Mouse (Mus musculus) lung, embryonic 16.5 days (tissue): ENCODE measurements around the gene Tmem182. TPM values are rescaled to one million over a fixed set of nuclear protein-coding genes. Genes with fewer than 3 reads are reported as not detected.

Experiments used
- ATAC-seq: fragments of 200-750 bp; cut with Nextera tagmentation; 2 replicates; pipeline ENCODE4 v1.8.0; 2017; ENCODE audit warnings: low read depth, mild to moderate bottlenecking, moderate library complexity
- H3K27ac ChIP-seq: fragments of 300-500 bp; sonication (generic); 2 replicates; pipeline ENCODE4 v1.5.1; 2014; ENCODE audit warnings: mild to moderate bottlenecking, control low read depth, low read length
- H3K27me3 ChIP-seq: fragments of 300-500 bp; sonication (generic); 2 replicates; pipeline ENCODE4 v1.6.1; 2014; ENCODE audit warnings: low read depth, low read length, mixed read lengths; ENCODE audit not compliant: control insufficient read depth, insufficient read depth
- H3K36me3 ChIP-seq: fragments of 300-500 bp; sonication (generic); 2 replicates; pipeline ENCODE4 v1.6.1; 2014; ENCODE audit warnings: low read length; ENCODE audit not compliant: control insufficient read depth, insufficient read depth
- H3K4me1 ChIP-seq: fragments of 300-500 bp; sonication (generic); replicated peaks from 2 replicates; pipeline ENCODE4 v1.6.1; 2014; ENCODE audit warnings: low read length, mixed read lengths; ENCODE audit not compliant: control insufficient read depth, insufficient read depth
- H3K4me2 ChIP-seq: fragments of 300-500 bp; sonication (generic); 2 replicates; pipeline ENCODE4 v1.6.1; 2014; ENCODE audit warnings: low read depth, low read length, control low read depth
- H3K4me3 ChIP-seq: fragments of 300-500 bp; sonication (generic); 2 replicates; pipeline ENCODE4 v1.5.1; 2014; ENCODE audit warnings: mild to moderate bottlenecking, low read length, control low read depth
- H3K9ac ChIP-seq: fragments of 300-500 bp; sonication (generic); 2 replicates; pipeline ENCODE4 v1.6.1; 2014; ENCODE audit warnings: low read length, control low read depth
- H3K9me3 ChIP-seq: fragments of 300-500 bp; sonication (generic); 2 replicates; pipeline ENCODE4 v1.6.1; 2016; ENCODE audit warnings: low read length; ENCODE audit not compliant: control insufficient read depth
- WGBS: fragments of 180-500 bp; shearing (Covaris S2); extraction: QIAGEN DNeasy Blood & Tissue Kit; methylation state at CpG from one replicate; pipeline ENCODE4 v1.1.7; 2014; 5-methylcytosine and 5-hydroxymethylcytosine counted together
- polyA plus RNA-seq: library from polyadenylated mRNA; unstranded; fragments of >200 nt; fragmentation: Nextera tagmentation; extraction: Ambion mirVana; gene quantifications from 2 replicates; pipeline ENCODE4 v1.2.1, GENCODE M21; 2015

Tmem182 gene
- polyA plus RNA-seq, 1 experiment from 2014 or later, result 1.8 TPM

DNA sequence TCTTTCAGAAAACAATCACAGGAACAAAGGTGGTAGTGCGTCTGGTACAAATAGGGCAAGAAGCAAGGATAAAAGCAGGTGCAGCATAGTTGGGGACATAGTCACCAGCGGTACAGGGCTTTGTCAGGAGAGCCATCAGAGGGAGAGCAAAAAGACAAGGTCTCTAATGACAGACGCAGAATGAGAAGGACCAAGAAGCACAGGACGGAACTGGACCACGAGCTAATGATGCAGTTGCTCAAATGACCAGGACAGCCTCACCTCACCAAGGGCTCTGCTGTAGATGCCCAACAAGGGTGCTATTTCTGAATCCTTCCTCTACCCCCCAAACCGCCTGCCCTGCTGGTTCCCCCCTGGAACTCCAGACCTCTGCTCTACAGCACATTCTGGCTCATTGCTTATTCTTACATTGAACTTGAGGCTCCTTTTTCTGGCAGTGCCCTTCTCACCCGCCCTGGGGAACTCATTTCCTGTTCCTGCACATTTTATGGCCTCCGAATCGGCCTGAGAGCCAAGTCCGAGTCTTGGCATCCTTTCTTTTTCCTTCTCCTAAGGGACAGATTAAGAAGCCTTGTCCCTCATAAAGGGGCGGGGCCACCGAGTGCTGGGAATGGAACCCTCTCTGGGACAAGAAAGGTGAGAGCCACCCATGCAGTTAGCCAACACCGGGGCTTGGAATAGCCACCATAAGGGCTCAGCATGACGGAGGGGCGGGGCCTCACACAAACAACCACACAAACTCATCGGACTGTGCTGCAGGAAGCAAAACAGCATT lies 9.9 kb downstream of the Tmem182 start:
- H3K27ac ChIP-seq, result no peak overlapping the region
- no peaks in the 10 kb centered on the region; the same call in 1 of the 2 replicates for H3K4me1 ChIP-seq
- 56% methylated on average over 16 of the region's 16 CpGs for WGBS
- H3K4me3 ChIP-seq, result no peak overlapping the region; the same call in 1 of the 2 replicates
- ATAC-seq, result peak; percentile 28; the same call in 1 of the 2 replicates
- no peaks in the 10 kb centered on the region for H3K36me3 ChIP-seq
- peak overlapping the region; percentile 30; the same call in 1 of the 2 replicates for H3K4me2 ChIP-seq
- H3K27me3 ChIP-seq, result no peaks in the 10 kb centered on the region
- no peak overlapping the region for H3K9ac ChIP-seq
- no peaks in the 10 kb centered on the region for H3K9me3 ChIP-seq

DNA sequence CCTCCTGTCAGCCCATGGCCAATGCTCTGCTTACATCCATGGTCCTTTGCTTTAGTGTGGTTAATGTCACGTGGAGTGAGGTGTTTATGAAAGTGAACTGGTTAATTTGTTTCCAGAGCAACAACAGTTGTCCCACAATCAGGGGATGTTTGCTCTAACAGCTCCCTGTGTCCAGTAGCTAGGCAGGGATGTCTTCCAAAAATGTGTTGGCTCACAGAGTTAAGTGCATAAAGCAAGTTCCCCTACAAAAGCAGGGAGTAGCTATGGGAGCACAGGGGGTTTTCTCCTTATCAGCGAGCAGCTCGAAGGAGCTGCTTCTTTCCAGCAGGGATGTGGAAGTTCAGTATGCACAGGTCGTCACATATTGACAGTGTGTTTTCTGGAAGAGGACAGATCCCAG lies 19.1 kb downstream of the Tmem182 start:
- Histone ChIP-seq H3K27ac (no peak overlapping the region), H3K4me3 (no peak overlapping the region), H3K36me3 (no peaks in the 10 kb centered on the region), H3K4me1 (no peaks in the 10 kb centered on the region), H3K4me2 (no peak overlapping the region), H3K9ac (no peak overlapping the region), H3K27me3 (no peaks in the 10 kb centered on the region; the same call in 1 of the 2 replicates), H3K9me3 (no peaks in the 10 kb centered on the region)
- no peak for ATAC-seq
- 58% methylated on average over 4 of the region's 4 CpGs for WGBS

DNA sequence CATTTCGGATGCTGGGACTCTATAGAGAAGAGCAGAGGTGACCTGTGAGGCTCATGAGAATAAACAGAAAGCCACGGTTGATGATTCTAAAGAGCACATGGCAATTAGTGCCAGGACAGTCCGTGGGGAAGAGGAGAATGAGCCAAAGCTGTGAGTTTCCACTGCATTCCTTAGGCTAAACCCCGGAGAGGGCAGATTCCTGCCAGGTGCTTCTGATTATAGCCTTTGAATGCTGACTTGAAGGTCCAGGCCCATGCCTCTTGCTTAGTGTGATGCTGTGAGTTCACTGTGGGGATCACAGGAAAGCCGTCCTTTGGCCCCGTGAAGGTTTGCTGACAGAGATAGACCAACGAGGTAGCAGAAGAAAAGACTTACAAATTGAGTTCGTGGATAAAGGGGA lies 19.5 kb downstream of the Tmem182 start:
- Histone ChIP-seq H3K27me3 (no peaks in the 10 kb centered on the region; the same call in 1 of the 2 replicates), H3K9me3 (no peaks in the 10 kb centered on the region), H3K9ac (no peak overlapping the region), H3K36me3 (no peaks in the 10 kb centered on the region), H3K4me3 (no peak overlapping the region), H3K4me2 (no peak overlapping the region), H3K27ac (no peak overlapping the region), H3K4me1 (no peaks in the 10 kb centered on the region)
- no peak for ATAC-seq
- WGBS, result 64% methylated on average over 8 of the region's 8 CpGs

DNA sequence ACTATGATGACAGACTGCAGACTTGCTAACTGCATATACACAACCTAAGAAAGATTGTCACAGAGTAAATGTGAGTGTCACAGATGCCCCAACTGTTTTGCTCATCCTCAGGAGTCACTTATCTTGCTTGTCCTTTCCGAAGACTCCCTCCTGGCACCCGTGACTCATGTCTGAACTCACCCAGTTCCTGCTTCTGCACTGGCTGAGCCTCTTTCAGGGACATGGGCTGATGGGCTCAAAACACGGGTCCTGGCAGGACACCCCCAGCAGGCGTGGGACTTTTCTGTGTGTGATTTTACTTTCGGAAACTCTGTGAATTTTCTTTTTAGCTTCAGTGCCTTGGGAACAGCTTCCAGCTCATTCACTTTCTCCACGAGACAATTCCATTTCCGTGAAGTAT lies 20.4 kb downstream of the Tmem182 start:
- Histone ChIP-seq H3K4me2 (no peak overlapping the region), H3K4me1 (no peaks in the 10 kb centered on the region), H3K36me3 (no peaks in the 10 kb centered on the region), H3K4me3 (no peak overlapping the region), H3K27ac (no peak overlapping the region), H3K9ac (no peak overlapping the region), H3K9me3 (no peaks in the 10 kb centered on the region), H3K27me3 (no peaks in the 10 kb centered on the region; the same call in 1 of the 2 replicates)
- WGBS, result 63% methylated on average over 7 of the region's 7 CpGs
- no peak for ATAC-seq

DNA sequence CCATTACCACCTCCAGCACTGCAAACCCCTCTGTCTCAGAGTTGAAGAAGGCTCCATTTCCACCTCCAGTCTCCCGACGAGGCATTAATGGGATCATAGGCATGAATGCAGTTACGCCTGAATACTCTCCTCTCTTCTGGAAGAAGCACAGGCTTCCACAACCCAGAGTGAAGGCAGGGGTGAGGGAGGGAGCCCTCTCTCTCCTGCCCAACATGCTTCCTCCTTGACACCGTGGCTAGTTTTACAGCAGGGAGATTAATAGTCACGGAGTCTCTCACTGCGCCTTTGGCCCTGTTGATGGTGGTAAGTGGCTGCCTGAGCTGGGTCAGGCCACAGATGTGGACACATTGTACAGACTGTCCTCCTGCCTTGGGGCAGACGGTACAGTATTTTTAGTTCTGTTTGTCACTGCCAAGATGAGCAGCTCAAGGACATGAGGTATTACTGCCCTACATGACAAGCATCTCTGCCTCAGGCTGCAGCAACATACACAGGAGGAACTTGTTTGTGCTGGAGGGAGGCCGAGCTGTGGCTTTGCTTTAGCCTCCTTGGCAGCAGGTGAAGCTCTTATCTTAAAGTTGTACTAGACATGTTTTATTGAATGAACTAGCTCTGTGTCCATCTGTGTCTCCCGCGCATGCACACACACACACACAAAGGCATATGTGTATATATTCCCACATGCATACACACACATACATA lies 24.0 kb downstream of the Tmem182 start:
- Histone ChIP-seq H3K4me3 (no peak overlapping the region), H3K4me1 (no peaks in the 10 kb centered on the region), H3K9me3 (no peaks in the 10 kb centered on the region), H3K27ac (no peak overlapping the region), H3K4me2 (no peak overlapping the region), H3K27me3 (no peaks in the 10 kb centered on the region; the same call in 1 of the 2 replicates), H3K36me3 (no peaks in the 10 kb centered on the region), H3K9ac (no peak overlapping the region)
- ATAC-seq, result no peak
- 71% methylated on average over 10 of the region's 10 CpGs for WGBS

DNA sequence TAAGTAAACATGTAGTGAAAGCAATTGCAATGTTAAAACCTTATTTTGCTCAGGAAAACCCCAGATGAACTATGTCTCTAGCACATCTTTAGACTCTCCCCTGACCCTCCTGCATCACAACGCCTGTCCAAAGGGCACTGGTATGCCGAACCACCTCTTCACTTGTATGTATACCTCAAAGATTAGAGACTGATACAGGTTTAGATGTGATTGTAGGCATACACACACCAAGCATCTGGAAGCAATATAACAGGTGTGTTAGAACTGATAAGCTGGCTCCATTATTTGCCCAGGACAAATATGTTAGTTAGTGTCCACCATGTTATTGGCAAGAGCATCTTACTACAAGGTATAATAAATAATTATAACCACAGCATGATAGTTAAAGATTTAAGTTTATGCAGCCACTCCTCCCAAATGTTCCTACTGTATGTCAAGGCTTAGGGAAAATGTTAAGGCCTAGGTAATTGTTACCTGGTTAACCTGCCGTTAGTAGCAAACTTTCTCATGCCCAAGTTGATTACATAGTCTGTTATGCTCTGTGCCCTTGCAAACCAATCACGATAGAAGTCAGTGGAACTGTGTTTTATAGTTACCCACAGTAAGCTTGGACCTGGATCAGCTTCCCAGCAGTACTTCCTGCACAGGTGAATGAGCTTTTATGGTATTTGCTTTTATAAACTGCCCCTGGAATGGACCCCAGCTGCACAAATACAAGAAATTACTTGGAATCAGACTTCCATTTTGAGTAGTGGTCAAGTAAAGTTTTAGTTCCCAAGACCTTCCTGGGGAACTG lies 25.5 kb downstream of the Tmem182 start:
- H3K4me3 ChIP-seq, result no peak overlapping the region
- H3K36me3 ChIP-seq, result no peaks in the 10 kb centered on the region
- no peaks in the 10 kb centered on the region for H3K4me1 ChIP-seq
- no peak for ATAC-seq
- no peak overlapping the region for H3K27ac ChIP-seq
- H3K4me2 ChIP-seq, result no peak overlapping the region
- H3K27me3 ChIP-seq, result no peaks in the 10 kb centered on the region
- H3K9me3 ChIP-seq, result no peaks in the 10 kb centered on the region
- H3K9ac ChIP-seq, result no peak overlapping the region
- WGBS, result 76% methylated on average over 4 of the region's 4 CpGs

DNA sequence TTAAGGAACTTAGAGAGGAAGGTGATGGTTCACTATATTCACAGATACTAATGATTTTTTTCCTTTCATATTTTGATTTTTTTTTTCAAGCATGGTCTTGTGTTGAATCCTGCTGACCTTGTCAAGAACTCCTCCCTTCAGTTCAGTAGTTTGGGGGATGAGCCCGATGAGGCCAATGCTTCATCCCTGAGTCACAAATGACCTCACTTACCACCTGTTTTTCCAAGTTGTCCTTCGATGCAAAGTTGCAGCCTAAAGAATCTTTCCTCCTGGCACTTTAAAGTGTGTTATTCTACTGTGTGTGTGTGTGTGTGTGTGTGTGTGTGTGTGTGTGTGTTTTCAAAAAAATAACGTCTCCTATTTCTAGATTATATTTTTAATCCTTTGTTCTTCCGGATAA lies 30.1 kb downstream of the Tmem182 start:
- no peaks in the 10 kb centered on the region for H3K9me3 ChIP-seq
- no peak overlapping the region for H3K4me3 ChIP-seq
- no peak overlapping the region for H3K9ac ChIP-seq
- ATAC-seq, result no peak
- no peak overlapping the region for H3K4me2 ChIP-seq
- H3K36me3 ChIP-seq, result no peaks in the 10 kb centered on the region
- no peaks in the 10 kb centered on the region for H3K4me1 ChIP-seq
- no peaks in the 10 kb centered on the region for H3K27me3 ChIP-seq
- no peak overlapping the region for H3K27ac ChIP-seq
- 70% methylated on average over 4 of the region's 4 CpGs for WGBS

DNA sequence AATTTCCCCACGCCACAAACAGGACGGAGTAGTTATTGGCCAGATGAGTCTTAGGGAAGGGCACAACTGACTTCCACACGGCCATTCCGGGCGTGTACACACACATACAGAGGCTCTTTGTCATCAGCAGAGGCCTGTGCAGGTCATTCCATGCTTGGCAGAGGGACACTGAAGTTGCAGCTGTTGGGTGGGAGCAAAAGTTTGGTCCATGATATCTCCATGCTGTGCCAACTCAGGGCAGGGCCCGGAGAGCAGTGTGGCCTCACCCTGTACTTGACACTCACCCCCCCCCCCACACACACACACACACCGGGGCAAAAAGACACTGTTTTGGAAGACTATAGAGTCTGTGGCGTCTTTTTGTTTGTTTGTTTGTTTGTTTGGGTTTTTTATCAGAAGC lies 35.2 kb downstream of the Tmem182 start:
- no peaks in the 10 kb centered on the region for H3K27me3 ChIP-seq

More for the DNA sequence above, 35.2 kb downstream of the Tmem182 start:
- no peaks in the 10 kb centered on the region for H3K9me3 ChIP-seq
- no peak for ATAC-seq
- no peaks in the 10 kb centered on the region for H3K4me1 ChIP-seq
- H3K36me3 ChIP-seq, result no peaks in the 10 kb centered on the region
- H3K4me2 ChIP-seq, result no peak overlapping the region
- H3K9ac ChIP-seq, result no peak overlapping the region
- H3K4me3 ChIP-seq, result no peak overlapping the region
- WGBS, result 73% methylated on average over 8 of the region's 8 CpGs
- no peak overlapping the region for H3K27ac ChIP-seq
